Mouse (Mus musculus) stomach, embryonic 15.5 days (tissue): Measurements from ENCODE around the gene Atp5g2. TPM values are rescaled to one million over a fixed set of nuclear protein-coding genes. Genes with fewer than 3 reads are reported as not detected.
A peak's percentile ranks its signal among the peaks of the same experiment; 100 is the strongest.
"Not testable (repeated sequence)": the region's sequence is repeated elsewhere in the genome, so short reads cannot be mapped to it uniquely, and the experiment has no call there.

Experiments
- ATAC-seq: fragments of 200-750 bp; cut with Nextera tagmentation; 2 replicates; pipeline ENCODE4 v1.8.0; 2017; ENCODE audit warnings: low read depth, moderate number of reproducible peaks, moderate TSS enrichment; ENCODE audit not compliant: insufficient read depth, low FRiP score
- H3K27ac ChIP-seq: fragments of 300-500 bp; sonication (generic); 2 replicates; pipeline ENCODE4 v1.5.1; 2015; ENCODE audit warnings: mild to moderate bottlenecking, inconsistent platforms
- H3K27me3 ChIP-seq: fragments of 300-500 bp; sonication (generic); replicated peaks from 2 replicates; pipeline ENCODE4 v1.6.1; 2015; ENCODE audit warnings: inconsistent platforms
- H3K36me3 ChIP-seq: fragments of 300-500 bp; sonication (generic); 2 replicates; pipeline ENCODE4 v1.6.1; 2015; ENCODE audit warnings: inconsistent platforms
- H3K4me1 ChIP-seq: fragments of 300-500 bp; sonication (generic); 2 replicates; pipeline ENCODE4 v1.6.1; 2015; ENCODE audit warnings: inconsistent platforms
- H3K4me2 ChIP-seq: fragments of 300-500 bp; sonication (generic); 2 replicates; pipeline ENCODE4 v1.6.1; 2015; ENCODE audit warnings: mild to moderate bottlenecking, inconsistent platforms
- H3K4me3 ChIP-seq: fragments of 300-500 bp; sonication (generic); replicated peaks from 2 replicates; pipeline ENCODE4 v1.5.1; 2015; ENCODE audit warnings: inconsistent platforms
- H3K9ac ChIP-seq: fragments of 300-500 bp; sonication (generic); 2 replicates; pipeline ENCODE4 v1.6.1; 2015; ENCODE audit warnings: inconsistent platforms
- H3K9me3 ChIP-seq: fragments of 300-500 bp; sonication (generic); 2 replicates; pipeline ENCODE4 v1.6.1; 2016; ENCODE audit warnings: inconsistent platforms
- WGBS: fragments of 180-500 bp; shearing (Covaris S2); methylation state at CpG from one replicate; pipeline ENCODE4 v1.1.7; 2015; 5-methylcytosine and 5-hydroxymethylcytosine counted together
- polyA plus RNA-seq: library from polyadenylated mRNA; unstranded; fragments of >200 nt; fragmentation: Nextera tagmentation; extraction: Ambion mirVana; gene quantifications from 2 replicates; pipeline ENCODE4 v1.2.1, GENCODE M21; 2015

Atp5g2 gene
- polyA plus RNA-seq, 1 experiment from 2014 or later: 57.1 TPM

DNA sequence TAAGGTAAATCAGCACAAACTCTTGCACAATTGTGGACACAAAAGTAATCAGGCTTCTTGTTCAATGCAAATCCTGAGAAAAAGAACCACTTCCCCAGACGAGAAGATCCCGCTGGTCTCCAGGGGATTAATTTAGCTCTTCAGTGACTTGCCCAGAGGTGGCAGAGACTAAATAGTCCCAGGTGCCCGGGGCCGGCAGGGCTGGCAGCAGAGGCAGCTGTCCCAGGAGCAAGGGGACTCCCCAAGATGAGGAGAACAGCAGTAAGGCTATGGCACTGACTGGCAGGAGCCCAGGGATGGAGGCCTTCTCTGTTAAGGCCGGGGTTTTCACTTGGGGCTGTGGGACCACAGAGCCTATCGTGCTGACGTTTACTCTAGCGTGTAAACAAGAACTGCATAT lies 8.3 kb downstream of the Atp5g2 start:
- WGBS: 84% methylated on average over 8 of the region's 8 CpGs
- ATAC-seq: no peak
- Histone ChIP-seq H3K4me1 (no peaks in the 10 kb centered on the region), H3K4me3 (no peak overlapping the region), H3K27me3 (no peaks in the 10 kb centered on the region), H3K4me2 (no peak overlapping the region), H3K9ac (no peak overlapping the region), H3K27ac (no peak overlapping the region), H3K9me3 (no peaks in the 10 kb centered on the region), H3K36me3 (peaks cover 33% of the 10 kb centered on the region)

DNA sequence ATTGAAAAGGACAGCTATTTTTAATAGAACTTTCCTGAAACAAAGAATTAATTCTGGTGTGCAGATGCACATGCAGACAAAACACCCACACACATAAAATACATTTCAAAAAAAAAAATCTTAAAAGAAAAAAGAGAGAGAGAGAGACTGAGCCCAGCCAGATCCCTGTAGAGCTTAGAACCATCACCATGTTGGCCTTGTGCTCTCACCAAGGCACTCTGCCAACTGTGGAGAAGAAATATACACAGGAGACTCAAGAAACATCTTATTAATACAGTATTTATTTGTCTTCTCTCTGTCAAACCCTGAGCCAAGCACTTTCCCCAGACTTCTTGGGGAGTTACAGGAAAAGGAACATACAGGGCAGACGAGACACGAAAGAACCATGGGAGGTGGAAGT lies 9.6 kb downstream of the Atp5g2 start:
- not testable (repeated sequence) for H3K4me2 ChIP-seq, H3K27me3 ChIP-seq, H3K27ac ChIP-seq, H3K9me3 ChIP-seq, ATAC-seq, H3K4me3 ChIP-seq, H3K4me1 ChIP-seq, H3K9ac ChIP-seq
- WGBS: no CpG with 5 or more reads among the region's 2 CpGs
- H3K36me3 ChIP-seq: peaks cover 29% of the 10 kb centered on the region

DNA sequence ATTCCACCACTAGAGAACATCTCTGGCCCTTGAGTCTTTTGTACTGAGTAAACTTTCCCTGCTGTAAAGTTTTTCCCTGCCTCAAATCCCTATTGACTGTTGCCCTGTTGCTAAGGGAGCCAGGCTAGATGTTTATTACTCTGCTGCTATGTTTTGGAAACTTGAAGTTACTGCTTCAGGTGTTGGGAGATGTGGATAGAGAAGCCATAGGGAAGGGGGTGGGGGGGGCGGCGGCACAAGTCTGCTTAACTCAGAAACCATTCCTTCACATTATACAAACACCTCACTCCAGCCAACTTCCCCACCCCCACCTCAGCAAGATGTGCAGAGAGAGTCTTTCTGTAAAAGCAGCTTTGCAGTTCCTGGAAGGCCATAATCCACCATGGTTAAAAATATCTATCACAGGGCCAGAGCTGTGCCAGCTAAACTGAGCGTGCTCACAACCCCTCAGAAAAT lies 14.2 kb downstream of the Atp5g2 start:
- H3K27ac ChIP-seq: peak overlapping the region; percentile 96
- H3K4me2 ChIP-seq: no peak overlapping the region
- H3K36me3 ChIP-seq: peaks cover 6% of the 10 kb centered on the region; the same call in 1 of the 2 replicates
- H3K4me1 ChIP-seq: peaks cover 20% of the 10 kb centered on the region
- no peaks in the 10 kb centered on the region for H3K9me3 ChIP-seq
- no peak for ATAC-seq
- no peak overlapping the region for H3K4me3 ChIP-seq
- no peaks in the 10 kb centered on the region for H3K27me3 ChIP-seq
- 34% methylated on average over 3 of the region's 3 CpGs for WGBS
- no peak overlapping the region for H3K9ac ChIP-seq

DNA sequence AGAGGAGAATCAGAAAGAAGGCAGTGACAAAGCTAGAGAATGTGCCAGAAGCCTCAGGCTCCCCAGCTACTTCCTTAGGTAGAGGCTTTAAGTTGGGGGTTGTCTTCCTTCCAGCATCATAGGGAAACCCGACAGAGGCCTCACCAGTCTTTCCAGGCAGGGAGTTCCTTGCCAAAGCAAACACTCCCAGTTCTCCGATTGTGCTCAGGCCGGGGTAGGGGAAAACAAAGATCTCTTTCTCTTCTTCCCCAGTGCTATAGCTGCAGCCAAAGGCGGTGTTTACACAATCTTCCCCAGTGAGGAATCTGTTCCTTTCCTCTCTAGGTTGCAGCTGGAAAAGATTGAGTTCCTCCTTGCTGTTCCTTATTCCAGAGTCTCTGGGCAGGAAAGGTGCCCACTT lies 15.5 kb downstream of the Atp5g2 start:
- H3K4me2 ChIP-seq: peak overlapping the region; percentile 29; the same call in 1 of the 2 replicates

DNA sequence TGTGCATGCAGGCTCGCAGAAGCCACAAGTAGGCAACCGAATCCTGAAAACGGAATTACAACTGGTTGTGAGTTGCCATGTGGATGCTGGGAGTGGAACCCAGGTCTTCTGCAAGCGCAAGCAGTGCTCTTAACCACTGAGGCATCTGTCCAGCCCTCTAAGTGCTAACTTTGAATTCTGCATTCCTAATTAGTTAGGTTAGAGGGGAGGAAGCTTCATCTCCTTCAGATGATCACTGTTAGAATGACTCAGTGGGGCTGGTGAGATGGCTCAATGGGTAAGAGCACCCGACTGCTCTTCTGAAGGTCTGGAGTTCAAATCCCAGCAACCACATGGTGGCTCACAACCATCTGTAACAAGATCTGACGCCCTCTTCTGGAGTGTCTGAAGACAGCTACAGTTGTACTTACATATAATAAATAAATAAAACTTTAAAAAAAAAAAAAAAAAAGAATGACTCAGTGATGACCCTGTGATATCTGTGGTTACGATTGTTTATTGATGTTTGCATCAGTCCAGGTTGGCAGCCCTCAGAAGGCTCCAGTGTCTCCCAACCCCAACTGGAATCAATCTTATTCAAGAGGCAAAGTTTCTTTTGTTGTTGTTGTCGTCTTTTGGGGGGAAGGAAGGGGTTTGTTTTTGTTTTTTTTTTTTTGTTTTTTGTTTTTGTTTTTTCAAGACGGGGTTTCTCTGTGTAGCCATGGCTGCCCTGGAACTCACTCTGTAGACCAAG lies 20.1 kb downstream of the Atp5g2 start:
- H3K4me3 ChIP-seq, H3K27ac ChIP-seq, H3K9ac ChIP-seq, H3K36me3 ChIP-seq, H3K9me3 ChIP-seq, ATAC-seq, H3K27me3 ChIP-seq, H3K4me2 ChIP-seq, H3K4me1 ChIP-seq: not testable (repeated sequence)
- WGBS: 77% methylated on average over 9 of the region's 9 CpGs

More for the DNA sequence above, 15.5 kb downstream of the Atp5g2 start:
- Histone ChIP-seq H3K9me3 (no peaks in the 10 kb centered on the region), H3K4me1 (peaks cover 20% of the 10 kb centered on the region), H3K9ac (no peak overlapping the region), H3K36me3 (no peaks in the 10 kb centered on the region), H3K27me3 (no peaks in the 10 kb centered on the region), H3K4me3 (no peak overlapping the region), H3K27ac (peak overlapping the region; percentile 96)
- ATAC-seq: peak; percentile 87
- WGBS: 4% methylated on average over 4 of the region's 4 CpGs

DNA sequence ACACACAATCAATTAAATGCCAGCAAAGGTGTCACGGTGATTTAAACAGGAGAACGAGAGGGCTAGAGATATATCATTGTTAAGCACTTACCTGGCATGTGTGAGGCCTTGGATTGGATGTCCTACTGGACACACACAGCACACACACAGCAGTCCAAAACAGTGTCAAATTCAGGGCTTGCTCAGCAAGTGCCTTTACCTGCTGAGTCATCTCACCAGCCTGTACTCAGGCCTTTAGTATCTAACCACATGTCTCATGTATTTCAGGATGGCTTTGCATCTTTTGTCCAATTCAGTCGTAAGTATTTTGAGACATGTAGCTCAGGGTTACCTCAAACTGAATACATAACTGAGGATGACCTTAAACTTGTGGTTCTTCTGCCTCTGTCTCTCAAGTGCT lies 21.0 kb downstream of the Atp5g2 start:
- H3K4me2 ChIP-seq: no peak overlapping the region
- peaks cover 4% of the 10 kb centered on the region for H3K4me1 ChIP-seq
- ATAC-seq: no peak
- no peak overlapping the region for H3K27ac ChIP-seq
- H3K9ac ChIP-seq: no peak overlapping the region
- H3K9me3 ChIP-seq: no peaks in the 10 kb centered on the region
- no peaks in the 10 kb centered on the region for H3K27me3 ChIP-seq
- H3K36me3 ChIP-seq: no peaks in the 10 kb centered on the region
- 64% methylated on average over 3 of the region's 3 CpGs for WGBS
- no peak overlapping the region for H3K4me3 ChIP-seq

DNA sequence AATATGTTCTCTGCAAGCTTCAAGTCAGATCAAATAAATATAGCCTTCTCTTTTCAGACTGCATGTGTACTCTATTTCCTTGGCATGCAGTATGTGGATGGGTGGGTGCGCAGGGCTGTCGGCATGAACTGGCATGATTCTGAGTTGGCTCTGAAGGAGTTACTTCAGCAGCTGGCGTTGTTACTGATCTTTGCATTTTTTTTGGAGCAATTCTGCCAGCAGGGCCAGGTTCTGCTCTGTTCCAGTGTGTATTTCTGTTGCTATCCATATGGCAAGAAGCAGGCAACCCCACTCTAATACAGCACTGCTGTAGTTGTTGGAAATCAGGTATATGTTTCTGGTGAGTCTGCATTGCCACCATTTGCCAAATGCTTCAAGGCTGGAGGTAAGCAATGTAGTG lies 36.3 kb downstream of the Atp5g2 start:
- Histone ChIP-seq H3K9ac (no peak overlapping the region), H3K27me3 (no peaks in the 10 kb centered on the region), H3K4me1 (no peaks in the 10 kb centered on the region), H3K4me2 (no peak overlapping the region), H3K36me3 (no peaks in the 10 kb centered on the region), H3K4me3 (no peak overlapping the region), H3K9me3 (no peaks in the 10 kb centered on the region), H3K27ac (no peak overlapping the region)
- WGBS: 84% methylated on average over 3 of the region's 3 CpGs
- ATAC-seq: no peak

DNA sequence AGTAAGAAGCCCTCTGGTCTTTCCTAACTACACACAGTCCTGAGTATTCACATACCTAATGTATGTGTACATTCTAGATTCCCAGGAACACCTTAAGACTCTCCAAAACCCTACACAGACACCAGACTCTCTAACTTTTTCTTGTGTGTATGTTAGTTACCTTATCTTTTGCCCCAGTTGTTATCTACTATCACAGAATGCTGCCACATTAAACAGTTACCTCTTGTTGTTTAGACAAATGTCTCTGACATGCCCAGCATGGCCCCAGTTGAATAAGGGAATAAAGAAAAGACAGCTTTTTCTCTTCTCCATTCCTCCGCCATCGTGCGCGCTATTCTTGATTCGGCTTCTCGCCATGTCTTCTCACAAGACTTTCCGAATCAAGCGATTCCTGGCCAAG lies 37.5 kb downstream of the Atp5g2 start:
- no peaks in the 10 kb centered on the region for H3K4me1 ChIP-seq

DNA sequence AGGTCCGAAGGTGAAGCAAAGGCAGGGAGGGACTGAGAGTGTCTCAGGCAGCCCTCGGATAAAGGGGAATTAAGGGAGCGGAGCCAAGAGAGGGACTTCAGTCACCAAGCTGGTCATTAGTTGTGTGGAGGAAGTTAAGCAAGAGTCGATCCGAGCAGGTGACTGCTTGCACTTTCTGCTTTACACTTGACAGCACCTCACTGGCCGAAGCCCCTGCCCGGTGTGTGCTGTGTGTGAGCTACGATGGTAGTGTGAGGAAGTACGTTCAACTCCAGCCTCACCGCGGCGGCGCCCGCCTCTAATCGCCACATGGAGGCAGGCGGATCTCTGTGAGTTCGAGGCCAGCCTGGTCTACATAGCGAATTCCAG lies 46.5 kb downstream of the Atp5g2 start:
- WGBS: under 1% methylated on average over 18 of the region's 18 CpGs
- ATAC-seq: no peak
- Histone ChIP-seq H3K36me3 (no peaks in the 10 kb centered on the region), H3K27ac (peak overlapping the region; percentile 99), H3K27me3 (no peaks in the 10 kb centered on the region), H3K4me3 (peak overlapping the region; percentile 68), H3K9ac (peak overlapping the region; percentile 27; the same call in 1 of the 2 replicates), H3K4me1 (peaks cover 13% of the 10 kb centered on the region; the same call in 1 of the 2 replicates), H3K4me2 (peak overlapping the region; percentile 83), H3K9me3 (no peaks in the 10 kb centered on the region)

More for the DNA sequence above, 37.5 kb downstream of the Atp5g2 start:
- Histone ChIP-seq H3K9ac (no peak overlapping the region), H3K9me3 (no peaks in the 10 kb centered on the region), H3K4me2 (no peak overlapping the region), H3K36me3 (no peaks in the 10 kb centered on the region), H3K4me3 (no peak overlapping the region), H3K27me3 (no peaks in the 10 kb centered on the region), H3K27ac (no peak overlapping the region)
- WGBS: 90% methylated on average over 8 of the region's 8 CpGs
- ATAC-seq: no peak

DNA sequence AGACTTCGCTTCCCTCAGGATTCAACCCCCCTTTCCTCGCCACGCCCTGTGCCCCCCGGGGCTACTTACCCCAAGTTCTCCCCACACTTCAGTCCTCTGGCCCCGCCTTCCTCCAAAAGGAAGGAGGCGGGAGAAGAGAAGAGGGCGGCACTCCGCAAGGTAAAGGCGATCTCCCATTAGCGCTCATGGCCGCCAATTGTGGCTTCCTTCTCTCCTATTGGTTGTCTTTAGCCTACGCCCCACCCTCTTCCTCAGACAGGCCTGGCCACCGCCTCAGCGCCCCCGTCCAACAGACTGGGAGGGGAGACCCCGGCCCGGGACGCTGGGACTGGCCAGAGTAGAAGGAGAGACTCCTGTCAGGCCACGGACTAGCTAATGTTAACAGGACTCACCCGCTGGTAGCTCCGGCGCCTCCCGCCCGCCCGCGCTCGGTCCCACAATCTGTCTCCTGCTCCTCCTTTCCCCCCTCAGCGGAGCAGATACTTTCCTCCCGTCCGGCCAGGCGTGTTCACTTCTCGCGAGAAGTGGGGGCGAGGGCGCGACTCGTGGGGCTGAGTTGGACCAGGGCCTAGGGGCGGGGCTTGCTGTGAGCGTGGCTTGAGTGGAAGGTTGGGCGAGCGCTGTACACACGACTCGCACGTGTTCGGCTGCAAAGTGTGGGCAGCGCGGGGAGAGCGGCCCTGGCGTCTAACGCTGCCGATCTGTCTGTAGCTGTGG lies 47.0 kb downstream of the Atp5g2 start, which contains the start of the genes Gm28047 and Atf7:
TSS of gene Gm28047 (minus strand) at position 98 of the 717 bp plus-strand sequence.
TSS of gene Atf7 (minus strand) at position 495 of the 717 bp plus-strand sequence.
- Histone ChIP-seq H3K36me3 (no peaks in the 10 kb centered on the region), H3K9me3 (no peaks in the 10 kb centered on the region), H3K27ac (peak within 1 kb of the TSS; percentile 99), H3K27me3 (no peaks in the 10 kb centered on the region), H3K9ac (peak within 1 kb of the TSS; percentile 73), H3K4me3 (peak within 1 kb of the TSS; percentile 68), H3K4me2 (peak within 1 kb of the TSS; percentile 83), H3K4me1 (peaks cover 13% of the 10 kb centered on the region; the same call in 1 of the 2 replicates)
- 1% methylated on average over 48 of the region's 51 CpGs for WGBS
- ATAC-seq: peak; percentile 99

DNA sequence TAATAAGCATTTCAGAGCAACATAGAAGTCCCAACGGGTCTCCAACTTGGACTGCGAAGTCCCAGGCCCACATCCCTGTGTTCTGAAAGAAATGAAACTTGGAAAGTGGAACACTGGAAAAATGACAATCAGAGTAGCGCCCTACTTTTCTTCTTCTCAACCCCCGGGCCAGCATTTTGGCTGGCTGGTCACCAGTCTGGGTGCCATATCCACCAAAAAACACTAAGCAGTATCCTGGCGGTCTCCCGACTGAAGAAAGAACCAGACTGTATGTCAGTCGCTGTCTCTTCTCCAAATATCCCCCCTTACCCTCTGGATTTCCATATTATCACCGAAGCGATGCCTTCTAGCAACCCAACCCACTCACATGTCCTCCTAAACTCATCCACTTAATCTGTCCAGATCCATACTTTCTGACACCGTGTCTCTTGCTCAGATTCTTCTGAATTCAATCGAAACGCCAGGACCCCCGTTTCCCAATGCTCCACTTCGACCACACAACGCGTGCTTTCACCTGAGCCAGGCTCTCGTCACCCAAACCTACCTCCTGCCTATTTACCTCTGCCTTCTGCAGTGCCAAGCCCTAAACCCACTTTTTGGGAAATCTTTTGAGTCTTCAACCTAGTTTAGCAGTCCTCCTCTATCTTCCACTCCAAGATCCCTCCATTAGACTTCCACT lies 47.7 kb downstream of the Atp5g2 start:
- peak; percentile 1; the same call in 1 of the 2 replicates for ATAC-seq
- Histone ChIP-seq H3K36me3 (no peaks in the 10 kb centered on the region), H3K27ac (peak overlapping the region; percentile 99), H3K27me3 (no peaks in the 10 kb centered on the region), H3K4me3 (peak overlapping the region; percentile 68), H3K4me1 (peaks cover 13% of the 10 kb centered on the region; the same call in 1 of the 2 replicates), H3K9me3 (no peaks in the 10 kb centered on the region), H3K4me2 (peak overlapping the region; percentile 83), H3K9ac (peak overlapping the region; percentile 50; the same call in 1 of the 2 replicates)
- WGBS: 3% methylated on average over 17 of the region's 17 CpGs
